Mouse (Mus musculus) lung, embryonic 15.5 days (tissue): Measurements from ENCODE around the gene Tmsb10. TPM values are rescaled to one million over a fixed set of nuclear protein-coding genes. Genes with fewer than 3 reads are reported as not detected.

Experiments used
- ATAC-seq: fragments of 200-750 bp; cut with Nextera tagmentation; 2 replicates; pipeline ENCODE4 v1.8.0; 2017; ENCODE audit warnings: moderate number of reproducible peaks, borderline replicate concordance; ENCODE audit not compliant: low FRiP score, low TSS enrichment; ENCODE audit errors: extremely low read depth
- H3K27ac ChIP-seq: fragments of 300-500 bp; sonication (generic); 2 replicates; pipeline ENCODE4 v1.5.1; 2015; ENCODE audit warnings: moderate library complexity, mild to moderate bottlenecking, inconsistent platforms
- H3K27me3 ChIP-seq: fragments of 300-500 bp; sonication (generic); 2 replicates; pipeline ENCODE4 v1.6.1; 2015; ENCODE audit warnings: inconsistent platforms
- H3K36me3 ChIP-seq: fragments of 300-500 bp; sonication (generic); 2 replicates; pipeline ENCODE4 v1.6.1; 2015; ENCODE audit warnings: inconsistent platforms
- H3K4me1 ChIP-seq: fragments of 300-500 bp; sonication (generic); 2 replicates; pipeline ENCODE4 v1.6.1; 2015; ENCODE audit warnings: inconsistent platforms
- H3K4me2 ChIP-seq: fragments of 300-500 bp; sonication (generic); 2 replicates; pipeline ENCODE4 v1.6.1; 2015; ENCODE audit warnings: inconsistent platforms, mild to moderate bottlenecking, moderate library complexity
- H3K4me3 ChIP-seq: fragments of 300-500 bp; sonication (generic); 2 replicates; pipeline ENCODE4 v1.5.1; 2015; ENCODE audit warnings: mild to moderate bottlenecking, inconsistent platforms
- H3K9ac ChIP-seq: fragments of 300-500 bp; sonication (generic); 2 replicates; pipeline ENCODE4 v1.6.1; 2015; ENCODE audit warnings: inconsistent platforms
- H3K9me3 ChIP-seq: fragments of 300-500 bp; sonication (generic); 2 replicates; pipeline ENCODE4 v1.6.1; 2016; ENCODE audit warnings: inconsistent platforms
- WGBS: fragments of 180-500 bp; shearing (Covaris S2); methylation state at CpG from one replicate; pipeline ENCODE4 v1.1.7; 2015; 5-methylcytosine and 5-hydroxymethylcytosine counted together
- polyA plus RNA-seq: library from polyadenylated mRNA; unstranded; fragments of >200 nt; fragmentation: Nextera tagmentation; extraction: Ambion mirVana; gene quantifications from 2 replicates; pipeline ENCODE4 v1.2.1, GENCODE M21; 2015

Tmsb10 gene
- polyA plus RNA-seq, 1 experiment from 2014 or later: 2,229 TPM

DNA sequence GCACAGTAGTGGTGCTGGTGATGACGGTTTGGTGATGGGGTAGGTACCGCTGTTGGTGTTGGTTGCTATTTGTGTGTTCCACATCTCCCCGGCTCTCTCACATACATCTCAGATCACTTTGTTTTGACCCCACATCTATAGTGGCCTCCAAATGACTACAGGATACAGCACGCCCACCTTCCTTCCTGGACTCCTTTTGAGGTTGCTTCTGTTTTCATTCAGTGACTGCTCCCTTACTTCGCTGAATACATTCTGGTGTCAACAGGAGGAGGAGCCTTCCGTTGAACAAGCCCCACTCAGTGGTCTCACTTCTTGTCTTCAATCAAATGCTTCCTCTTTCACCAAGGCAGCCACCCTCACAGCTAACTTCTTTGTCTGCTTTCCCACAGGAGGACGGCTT, 3.8 kb downstream of the Tmsb10 start:
- no peaks in the 10 kb centered on the region for H3K27me3 ChIP-seq
- H3K4me1 ChIP-seq: peaks cover 27% of the 10 kb centered on the region
- H3K4me3 ChIP-seq: no peak overlapping the region
- no peak overlapping the region for H3K9ac ChIP-seq
- no peak overlapping the region for H3K4me2 ChIP-seq
- no peak for ATAC-seq
- H3K27ac ChIP-seq: peak overlapping the region; percentile 74
- 56% methylated on average over 7 of the region's 7 CpGs for WGBS
- no peaks in the 10 kb centered on the region for H3K9me3 ChIP-seq
- no peaks in the 10 kb centered on the region for H3K36me3 ChIP-seq

DNA sequence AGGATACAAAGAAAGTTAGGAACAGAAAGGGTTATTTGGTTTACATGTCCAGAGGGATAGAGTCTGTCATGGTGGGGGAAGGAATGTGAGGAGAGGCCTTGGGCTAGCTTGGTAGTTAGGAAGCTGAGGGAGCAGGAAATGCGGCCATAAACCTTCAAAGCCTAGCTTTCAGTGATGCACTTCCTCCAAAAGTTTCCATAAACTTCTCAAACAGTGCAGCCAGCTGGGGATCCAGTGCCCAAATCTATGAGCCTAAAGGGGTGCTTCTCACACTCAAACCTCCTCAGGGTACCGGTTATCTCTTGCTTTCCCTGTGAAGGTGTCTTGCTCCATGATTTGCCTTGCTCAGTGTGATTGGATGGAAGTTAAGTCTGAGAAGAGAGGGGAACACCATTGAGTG, 5.6 kb downstream of the Tmsb10 start:
- H3K27ac ChIP-seq: no peak overlapping the region

DNA sequence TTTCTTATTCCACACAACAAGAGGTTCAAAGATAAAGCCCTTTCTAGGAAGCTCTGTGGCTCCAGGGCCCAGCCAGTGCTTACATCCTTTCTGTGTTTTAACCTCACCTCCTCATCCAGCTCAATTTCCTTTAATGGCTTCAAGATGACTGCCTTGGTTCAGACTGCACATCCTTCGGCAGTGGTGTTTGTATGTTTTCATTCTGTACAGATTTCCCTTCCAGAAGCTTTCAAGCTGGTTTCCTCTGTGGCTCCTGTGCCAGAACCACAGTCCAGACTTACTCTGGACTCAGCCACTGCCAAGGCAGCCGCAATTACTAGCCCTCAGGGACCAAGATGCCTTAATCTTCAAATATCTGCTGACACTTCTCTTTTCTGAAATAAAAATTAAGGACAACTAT, 6.3 kb downstream of the Tmsb10 start:
- Histone ChIP-seq H3K27ac (peak overlapping the region; percentile 32), H3K9me3 (no peaks in the 10 kb centered on the region), H3K4me2 (no peak overlapping the region), H3K4me3 (no peak overlapping the region), H3K9ac (no peak overlapping the region), H3K36me3 (no peaks in the 10 kb centered on the region), H3K27me3 (no peaks in the 10 kb centered on the region), H3K4me1 (peaks cover 22% of the 10 kb centered on the region)
- 38% methylated on average over 2 of the region's 2 CpGs for WGBS
- ATAC-seq: no peak

More for the DNA sequence above, 5.6 kb downstream of the Tmsb10 start:
- peaks cover 22% of the 10 kb centered on the region for H3K4me1 ChIP-seq
- H3K36me3 ChIP-seq: no peaks in the 10 kb centered on the region
- ATAC-seq: no peak
- no peaks in the 10 kb centered on the region for H3K9me3 ChIP-seq
- H3K9ac ChIP-seq: no peak overlapping the region
- 74% methylated on average over 2 of the region's 2 CpGs for WGBS
- no peak overlapping the region for H3K4me2 ChIP-seq
- no peak overlapping the region for H3K4me3 ChIP-seq
- no peaks in the 10 kb centered on the region for H3K27me3 ChIP-seq

DNA sequence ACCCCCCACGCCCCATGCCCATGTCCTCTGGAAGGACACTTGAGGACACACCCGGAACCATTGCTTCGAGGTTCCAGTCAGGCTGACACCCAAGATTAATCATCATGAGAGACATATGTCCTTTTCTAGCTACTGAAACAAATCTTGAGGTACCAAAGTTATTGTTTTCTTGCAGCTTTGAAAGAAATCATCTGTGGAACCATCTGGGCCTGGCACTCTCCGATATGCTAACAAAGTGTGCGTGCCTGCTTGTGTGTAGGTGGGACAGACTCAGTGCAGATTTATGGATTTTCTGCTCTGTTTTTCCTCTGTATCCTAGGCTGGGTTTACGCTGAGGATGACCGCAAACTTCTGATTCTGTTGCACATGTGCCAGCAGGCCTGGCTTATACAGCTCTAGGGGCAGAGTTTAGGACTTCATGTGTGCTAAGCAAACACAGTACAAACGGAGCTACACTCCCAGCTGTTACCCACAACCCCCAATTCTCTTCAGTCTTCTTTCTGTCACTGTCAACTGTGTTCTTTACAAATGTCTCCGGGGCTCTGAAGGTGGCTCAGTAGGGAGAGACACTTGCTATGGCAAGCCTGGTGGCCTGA, 9.3 kb downstream of the Tmsb10 start:
- Histone ChIP-seq H3K27ac (no peak overlapping the region), H3K27me3 (no peaks in the 10 kb centered on the region), H3K9ac (no peak overlapping the region), H3K4me3 (no peak overlapping the region), H3K4me2 (no peak overlapping the region), H3K9me3 (no peaks in the 10 kb centered on the region), H3K36me3 (no peaks in the 10 kb centered on the region), H3K4me1 (0 out of 2 replicates have a peak, but pooled peaks cover 9% of the 10 kb centered on the region)
- 72% methylated on average over 9 of the region's 9 CpGs for WGBS
- no peak for ATAC-seq

DNA sequence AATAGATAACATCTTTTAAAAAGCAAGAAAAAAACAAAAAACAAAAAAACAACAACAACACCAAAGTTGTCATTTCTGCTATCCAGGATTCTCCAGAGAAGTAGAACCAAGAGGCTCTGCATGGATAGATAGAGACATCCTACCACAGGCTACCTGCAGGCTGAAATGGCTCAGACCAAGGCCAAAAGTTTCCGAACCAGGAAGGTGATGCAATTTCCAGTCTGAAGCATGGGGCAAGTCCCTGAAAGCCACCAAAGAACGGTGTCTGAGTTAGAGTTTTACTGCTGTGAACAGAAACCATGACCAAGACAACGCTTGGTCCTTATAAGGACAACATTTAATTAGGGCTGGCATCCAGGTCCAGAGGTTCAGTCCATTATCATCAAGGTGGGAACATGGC, 10.2 kb downstream of the Tmsb10 start:
- no peak overlapping the region for H3K4me3 ChIP-seq
- H3K36me3 ChIP-seq: no peaks in the 10 kb centered on the region
- 0 out of 2 replicates have a peak, but pooled peaks cover 9% of the 10 kb centered on the region for H3K4me1 ChIP-seq
- no peaks in the 10 kb centered on the region for H3K27me3 ChIP-seq
- WGBS: 87% methylated on average over 3 of the region's 3 CpGs
- ATAC-seq: no peak
- H3K4me2 ChIP-seq: no peak overlapping the region
- H3K9me3 ChIP-seq: no peaks in the 10 kb centered on the region
- no peak overlapping the region for H3K9ac ChIP-seq
- H3K27ac ChIP-seq: no peak overlapping the region

DNA sequence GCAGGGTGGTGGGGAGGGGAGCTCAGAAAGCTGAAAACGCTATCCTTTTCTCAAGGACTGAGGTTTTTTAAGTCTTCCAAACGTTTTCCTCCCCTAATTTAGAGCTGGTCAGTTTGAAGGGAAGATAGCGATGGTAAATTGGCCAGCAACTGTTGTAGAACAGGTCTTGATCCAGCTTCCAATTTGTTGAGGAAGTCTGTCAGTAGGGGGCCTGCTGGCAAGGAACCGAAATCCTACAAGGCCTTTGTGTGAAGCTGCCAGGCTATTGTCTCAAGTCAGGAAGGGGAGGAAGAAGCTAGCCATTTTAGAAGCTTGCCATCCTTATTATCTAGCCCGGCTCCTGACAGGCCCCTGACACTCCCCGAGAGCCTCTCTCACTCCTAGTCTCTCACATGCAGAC, 10.6 kb downstream of the Tmsb10 start:
- H3K36me3 ChIP-seq: no peaks in the 10 kb centered on the region
- H3K27ac ChIP-seq: no peak overlapping the region
- no peak overlapping the region for H3K9ac ChIP-seq
- H3K27me3 ChIP-seq: no peaks in the 10 kb centered on the region
- whole genome bisulfite sequencing: 63% methylated on average over 6 of the region's 6 CpGs
- H3K4me3 ChIP-seq: no peak overlapping the region
- H3K4me2 ChIP-seq: no peak overlapping the region
- no peaks in the 10 kb centered on the region for H3K9me3 ChIP-seq
- H3K4me1 ChIP-seq: 0 out of 2 replicates have a peak, but pooled peaks cover 7% of the 10 kb centered on the region
- no peak for ATAC-seq

DNA sequence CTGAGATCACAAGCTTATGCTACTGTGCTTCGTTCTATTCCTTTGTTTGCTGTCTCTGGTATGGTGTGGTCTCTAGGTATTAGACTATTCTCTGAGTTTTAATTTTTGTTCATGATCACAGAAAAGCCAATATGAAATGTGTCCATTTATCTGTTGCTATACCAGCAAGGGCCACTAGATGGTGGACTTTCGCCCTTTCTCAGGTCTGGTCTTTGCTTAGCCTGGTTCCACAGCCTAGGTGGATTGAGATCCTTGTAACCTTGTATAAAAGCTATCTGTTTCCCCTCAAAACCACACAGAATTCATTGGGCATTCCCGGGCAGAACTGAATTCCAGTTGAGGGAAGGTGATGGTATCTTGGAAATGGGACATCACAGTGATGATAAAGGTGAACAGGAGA, 18.1 kb downstream of the Tmsb10 start:
- H3K4me3 ChIP-seq: no peak overlapping the region
- 0 out of 2 replicates have a peak, but pooled peaks cover 7% of the 10 kb centered on the region for H3K4me1 ChIP-seq
- no peak for ATAC-seq
- no peak overlapping the region for H3K9ac ChIP-seq
- no peaks in the 10 kb centered on the region for H3K27me3 ChIP-seq
- no peak overlapping the region for H3K27ac ChIP-seq
- H3K36me3 ChIP-seq: no peaks in the 10 kb centered on the region
- H3K4me2 ChIP-seq: no peak overlapping the region
- H3K9me3 ChIP-seq: no peaks in the 10 kb centered on the region
- WGBS: 4% methylated on average over 3 of the region's 3 CpGs

DNA sequence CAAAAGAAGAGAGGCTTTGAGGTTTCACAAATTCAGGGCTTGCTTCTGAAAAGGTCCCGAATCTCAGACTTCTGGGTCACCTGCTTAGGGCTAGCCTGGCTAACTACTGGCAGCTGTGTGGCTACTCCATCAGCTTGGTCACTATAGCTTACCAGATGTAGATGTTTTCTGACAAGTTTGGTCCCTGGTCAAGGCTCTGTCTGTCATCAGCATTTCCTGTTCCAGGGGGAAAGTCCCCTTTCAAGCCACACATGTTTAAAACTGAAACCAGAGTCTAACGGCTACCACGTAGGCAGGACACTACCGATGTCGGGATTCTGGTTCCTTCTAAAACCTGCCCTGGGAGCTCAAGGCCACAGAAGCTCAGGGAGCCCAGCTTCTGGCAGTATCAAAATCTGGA, 20.7 kb downstream of the Tmsb10 start:
- no peak for ATAC-seq
- H3K4me1 ChIP-seq: 0 out of 2 replicates have a peak, but pooled peaks cover 7% of the 10 kb centered on the region
- H3K4me3 ChIP-seq: no peak overlapping the region
- peak overlapping the region; percentile 4; the same call in 1 of the 2 replicates for H3K27ac ChIP-seq
- no peaks in the 10 kb centered on the region for H3K36me3 ChIP-seq
- WGBS: 44% methylated on average over 5 of the region's 5 CpGs
- H3K27me3 ChIP-seq: no peaks in the 10 kb centered on the region
- H3K9me3 ChIP-seq: no peaks in the 10 kb centered on the region
- peak overlapping the region; percentile 16; the same call in 1 of the 2 replicates for H3K4me2 ChIP-seq
- no peak overlapping the region for H3K9ac ChIP-seq

DNA sequence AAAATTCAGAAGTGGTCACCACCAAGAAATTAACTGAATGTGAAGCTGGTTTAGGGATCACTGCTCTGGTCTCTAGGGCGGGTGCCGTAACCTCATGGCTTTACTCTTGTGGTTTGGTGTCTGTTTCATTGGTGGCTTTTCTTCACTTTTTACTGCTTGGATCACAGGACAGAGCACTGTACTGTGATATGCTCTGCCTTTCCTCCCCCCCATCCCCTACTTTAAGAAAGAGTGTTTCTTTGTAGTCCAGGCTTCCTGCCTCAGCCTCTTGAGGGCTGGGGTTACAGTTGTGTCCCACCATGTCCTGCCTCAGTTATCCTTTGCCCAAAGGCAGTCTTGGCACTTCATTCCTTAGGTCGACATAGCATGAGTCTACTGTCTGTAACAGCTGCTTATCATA, 21.1 kb downstream of the Tmsb10 start:
- 85% methylated on average over 3 of the region's 3 CpGs for WGBS
- H3K27me3 ChIP-seq: no peaks in the 10 kb centered on the region
- H3K9me3 ChIP-seq: no peaks in the 10 kb centered on the region
- H3K4me1 ChIP-seq: 0 out of 2 replicates have a peak, but pooled peaks cover 7% of the 10 kb centered on the region
- H3K9ac ChIP-seq: no peak overlapping the region
- no peak overlapping the region for H3K4me3 ChIP-seq
- ATAC-seq: no peak
- H3K27ac ChIP-seq: peak overlapping the region; percentile 4; the same call in 1 of the 2 replicates
- no peaks in the 10 kb centered on the region for H3K36me3 ChIP-seq
- peak overlapping the region; percentile 16; the same call in 1 of the 2 replicates for H3K4me2 ChIP-seq

DNA sequence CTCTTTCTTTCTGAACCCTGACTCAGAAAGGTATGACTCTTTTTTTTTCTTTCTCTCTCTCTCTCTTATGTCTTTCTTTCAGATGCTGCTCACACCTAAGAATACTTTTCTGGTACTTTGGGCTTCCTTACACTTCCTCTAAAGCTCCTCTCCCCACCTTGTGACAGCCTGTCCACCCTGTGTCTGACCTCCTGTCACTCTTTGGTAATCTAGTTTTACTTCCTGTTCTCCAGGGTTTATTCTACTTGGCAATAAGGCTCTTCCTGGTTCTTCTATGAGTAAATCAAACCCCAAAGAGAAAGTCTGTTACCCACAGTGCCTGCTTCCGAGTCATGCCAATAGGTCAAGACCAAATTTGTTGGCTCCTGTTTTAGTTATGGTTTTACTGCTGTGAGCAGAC, 25.6 kb downstream of the Tmsb10 start:
- H3K9me3 ChIP-seq: no peaks in the 10 kb centered on the region
- 87% methylated on average over 1 of the region's 1 CpGs for WGBS

DNA sequence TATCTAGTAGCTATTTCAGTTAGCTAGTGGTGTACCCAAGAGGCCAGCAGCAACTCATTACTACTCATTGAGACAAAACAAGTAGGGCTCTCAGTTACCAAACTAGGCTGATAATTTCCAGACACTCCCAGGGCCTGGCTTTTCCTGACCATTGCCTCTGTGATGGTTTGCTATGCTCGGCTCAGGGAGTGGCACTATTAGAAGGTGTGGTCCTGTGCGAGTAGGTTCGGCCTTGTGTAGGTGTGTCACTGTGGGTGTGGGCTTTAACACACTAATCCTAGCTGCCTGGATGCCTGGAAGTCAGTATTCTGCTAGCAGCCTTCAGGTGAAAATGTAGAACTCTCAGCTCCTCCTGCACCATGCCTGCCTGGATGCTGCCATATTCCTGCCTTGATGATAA, 27.0 kb downstream of the Tmsb10 start:
- Histone ChIP-seq H3K4me1 (peaks cover 15% of the 10 kb centered on the region), H3K9ac (no peak overlapping the region), H3K36me3 (no peaks in the 10 kb centered on the region), H3K27me3 (no peaks in the 10 kb centered on the region), H3K9me3 (no peaks in the 10 kb centered on the region), H3K4me2 (no peak overlapping the region), H3K27ac (no peak overlapping the region), H3K4me3 (no peak overlapping the region)
- ATAC-seq: no peak
- WGBS: 84% methylated on average over 3 of the region's 3 CpGs

More for the DNA sequence above, 25.6 kb downstream of the Tmsb10 start:
- no peak for ATAC-seq
- Histone ChIP-seq H3K27ac (no peak overlapping the region), H3K36me3 (no peaks in the 10 kb centered on the region), H3K4me1 (0 out of 2 replicates have a peak, but pooled peaks cover 6% of the 10 kb centered on the region), H3K4me2 (no peak overlapping the region), H3K9ac (no peak overlapping the region), H3K4me3 (no peak overlapping the region), H3K27me3 (no peaks in the 10 kb centered on the region)

DNA sequence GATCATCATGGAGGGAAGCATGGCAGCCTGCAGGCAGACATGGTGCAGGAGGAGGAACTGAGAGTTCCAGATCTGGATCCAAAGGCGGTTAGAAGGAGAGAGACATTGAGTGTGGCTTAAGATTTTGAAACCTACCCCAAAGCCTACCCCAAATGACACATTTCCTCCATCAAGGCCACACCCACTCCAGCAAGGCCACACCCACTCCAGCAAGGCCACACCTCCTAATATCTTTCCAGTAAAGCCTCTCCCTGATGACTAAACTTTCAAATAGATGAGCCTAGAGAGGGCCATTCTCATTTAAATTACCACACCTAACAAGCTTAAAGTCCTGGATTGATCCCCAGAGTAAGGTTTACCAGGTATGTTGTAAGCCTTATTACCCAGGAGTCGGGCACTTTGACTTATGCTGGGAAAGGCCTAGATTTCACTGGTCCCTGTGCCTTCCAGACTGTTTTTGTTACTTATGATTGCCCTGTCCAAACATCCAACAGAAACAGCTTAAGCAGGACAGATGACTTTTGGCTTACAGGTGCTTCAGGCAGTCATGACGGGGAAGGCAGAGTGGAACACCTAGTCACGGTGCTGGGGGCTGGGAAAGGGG, 28.7 kb downstream of the Tmsb10 start:
- Histone ChIP-seq H3K27me3 (no peaks in the 10 kb centered on the region), H3K27ac (no peak overlapping the region), H3K4me2 (no peak overlapping the region), H3K4me3 (no peak overlapping the region), H3K9ac (no peak overlapping the region), H3K36me3 (no peaks in the 10 kb centered on the region), H3K4me1 (peaks cover 22% of the 10 kb centered on the region), H3K9me3 (no peaks in the 10 kb centered on the region)
- WGBS: 84% methylated on average over 4 of the region's 4 CpGs
- no peak for ATAC-seq
